Mouse (Mus musculus) neutrophil, adult 59 days (primary cell): ENCODE results near the gene Ktn1. TPM values are rescaled to one million over a fixed set of nuclear protein-coding genes. Genes with fewer than 3 reads are reported as not detected.

ENCODE experiments used
- total RNA-seq, 2 experiments: library from RNA; stranded (reverse); gene quantifications; 1 replicate in 1 of 2; 2 replicates in 1 of 2; pipeline ENCODE4 v1.2.4; 2023

Gene Ktn1
- 10 to 100 TPM; 15.3 to 19.6 TPM for total RNA-seq

GRCm38 (mm10) chr14:47648218-47648617 is at the start of gene Ktn1:
Gene Ktn1 (plus strand): TSS chr14:47648448.

Other genes with a start within 250 kb of the Ktn1 start
- 10 to 100 TPM; 45.8 to 52.2 TPM for gene Dlgap5, start 230.0 kb upstream of the Ktn1 start, total RNA-seq
- gene Fbxo34, start 198.0 kb upstream of the Ktn1 start, total RNA-seq, result 10 to 100 TPM; 35.0 to 35.7 TPM
- gene Atg14, start 77.8 kb upstream of the Ktn1 start, total RNA-seq, result 10 to 100 TPM; 10.2 to 15.2 TPM